Mouse (Mus musculus): ENCODE data around the gene Lgi1. TPM values are rescaled to one million over a fixed set of nuclear protein-coding genes. Genes with fewer than 3 reads are reported as not detected.

Gene Lgi1
- polyA plus RNA-seq, 1 experiment from 2014 or later, result 2.2 TPM

GRCm38 (mm10) chr19:38242314-38242852 lies 22.0 kb upstream of the Lgi1 start:
- DNase-seq (ENCODE audit: low spot score), result no peak
- Histone ChIP-seq H3K4me1 (replicated peaks) (peaks cover 23% of the 10 kb centered on the region), H3K36me3 (no peaks in the 10 kb centered on the region), H3K9me3 (no peaks in the 10 kb centered on the region), H3K27me3 (ENCODE audit: insufficient read depth, poor library complexity, severe bottlenecking) (no peaks in the 10 kb centered on the region), H3K27ac (no peak overlapping the region), H3K4me3 (no peak overlapping the region)
- WGBS, result 90% methylated on average over 8 of the region's 8 CpGs

- peaks cover 10% of the 10 kb centered on the region; the same call in 1 of the 2 replicates for H3K4me1 ChIP-seq (replicated peaks)
- no peaks in the 10 kb centered on the region for H3K27me3 ChIP-seq (ENCODE audit: insufficient read depth, poor library complexity, severe bottlenecking)
- no peaks in the 10 kb centered on the region for H3K9me3 ChIP-seq
- no peak overlapping the region for H3K27ac ChIP-seq
- DNase-seq (ENCODE audit: low spot score), result no peak
- no peaks in the 10 kb centered on the region for H3K36me3 ChIP-seq
- no peak overlapping the region for H3K4me3 ChIP-seq
- WGBS, result 77% methylated on average over 8 of the region's 8 CpGs
Observed at GRCm38 (mm10) chr19:38244748-38245147, 19.6 kb upstream of the Lgi1 start.

DNA sequence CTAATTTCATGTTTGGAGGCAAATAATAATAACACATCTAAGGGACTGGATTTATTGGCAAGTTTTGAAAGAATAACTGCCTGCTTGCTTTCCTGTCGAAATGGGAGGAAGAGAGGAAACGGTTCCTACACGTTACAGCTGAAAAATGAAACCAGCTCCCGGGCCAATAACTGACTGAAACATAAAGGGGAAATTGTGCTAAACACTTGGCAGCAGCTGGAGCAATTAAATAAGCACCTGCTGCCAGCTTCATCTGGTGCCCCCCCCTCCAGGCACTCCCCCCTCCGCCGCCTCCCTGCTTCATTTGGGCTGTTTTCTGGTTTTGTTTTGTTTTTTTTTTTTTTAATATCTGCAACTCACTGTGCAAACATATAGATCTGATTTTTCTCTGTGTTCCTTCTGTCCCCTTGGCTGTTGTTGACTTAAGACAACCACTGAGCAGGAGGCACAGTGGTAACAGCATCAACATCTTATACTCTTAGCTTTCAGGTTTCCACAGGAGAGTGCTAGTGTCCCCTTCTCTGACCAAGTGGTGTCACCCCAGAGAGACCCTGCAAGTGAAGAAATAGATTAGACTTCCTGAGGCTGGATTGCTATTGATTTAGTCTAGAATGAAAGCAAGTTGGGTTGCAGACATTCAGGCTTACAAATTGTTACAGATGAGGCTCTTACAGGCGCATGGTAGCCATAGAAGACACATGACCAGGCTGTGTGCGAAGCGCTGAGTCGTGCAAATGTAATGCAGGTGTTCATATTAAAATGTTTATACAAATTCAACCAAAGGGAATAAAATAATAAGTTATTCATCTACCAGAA lies 18.8 kb upstream of the Lgi1 start:
- peaks cover 10% of the 10 kb centered on the region; the same call in 1 of the 2 replicates for H3K4me1 ChIP-seq (replicated peaks)
- H3K27ac ChIP-seq, result no peak overlapping the region
- no peaks in the 10 kb centered on the region for H3K36me3 ChIP-seq
- H3K4me3 ChIP-seq, result no peak overlapping the region
- H3K9me3 ChIP-seq, result no peaks in the 10 kb centered on the region
- no peaks in the 10 kb centered on the region for H3K27me3 ChIP-seq (ENCODE audit: insufficient read depth, poor library complexity, severe bottlenecking)
- no peak for DNase-seq (ENCODE audit: low spot score)
- 79% methylated on average over 10 of the region's 10 CpGs for WGBS

DNA sequence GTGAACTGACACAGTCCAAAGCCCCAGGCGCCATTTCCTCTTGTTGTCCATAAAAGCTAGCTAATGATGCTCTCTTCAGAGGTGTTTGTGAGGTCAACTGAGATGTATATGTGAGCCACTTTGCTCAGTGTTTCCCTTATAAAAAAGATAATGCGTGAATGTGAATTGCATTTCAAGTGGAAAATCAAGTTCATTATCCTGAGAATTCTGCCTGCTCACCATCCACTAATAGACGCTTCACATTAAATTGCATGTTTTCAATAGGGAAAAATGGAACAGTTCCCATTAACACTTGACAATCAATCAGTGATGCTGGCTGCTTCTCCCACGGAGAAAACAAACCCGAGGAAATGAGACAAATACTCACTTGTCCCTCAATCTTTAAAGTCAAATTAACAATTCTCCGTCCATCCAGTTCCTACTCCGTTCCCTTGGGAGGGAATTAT lies 18.1 kb upstream of the Lgi1 start:
- H3K4me3 ChIP-seq, result no peak overlapping the region
- no peaks in the 10 kb centered on the region for H3K36me3 ChIP-seq
- H3K27me3 ChIP-seq (ENCODE audit: insufficient read depth, poor library complexity, severe bottlenecking), result no peaks in the 10 kb centered on the region
- DNase-seq (ENCODE audit: low spot score), result no peak
- peaks cover 14% of the 10 kb centered on the region; the same call in 1 of the 2 replicates for H3K4me1 ChIP-seq (replicated peaks)
- no peaks in the 10 kb centered on the region for H3K9me3 ChIP-seq
- 79% methylated on average over 7 of the region's 7 CpGs for WGBS
- no peak overlapping the region for H3K27ac ChIP-seq

GRCm38 (mm10) chr19:38249627-38250026 lies 14.7 kb upstream of the Lgi1 start:
- no peak for DNase-seq (ENCODE audit: low spot score)
- Histone ChIP-seq H3K4me1 (replicated peaks) (peaks cover 20% of the 10 kb centered on the region; the same call in 1 of the 2 replicates), H3K4me3 (no peak overlapping the region), H3K9me3 (no peaks in the 10 kb centered on the region), H3K27me3 (ENCODE audit: insufficient read depth, poor library complexity, severe bottlenecking) (no peaks in the 10 kb centered on the region), H3K27ac (no peak overlapping the region), H3K36me3 (no peaks in the 10 kb centered on the region)
- 85% methylated on average over 8 of the region's 8 CpGs for whole genome bisulfite sequencing

DNA sequence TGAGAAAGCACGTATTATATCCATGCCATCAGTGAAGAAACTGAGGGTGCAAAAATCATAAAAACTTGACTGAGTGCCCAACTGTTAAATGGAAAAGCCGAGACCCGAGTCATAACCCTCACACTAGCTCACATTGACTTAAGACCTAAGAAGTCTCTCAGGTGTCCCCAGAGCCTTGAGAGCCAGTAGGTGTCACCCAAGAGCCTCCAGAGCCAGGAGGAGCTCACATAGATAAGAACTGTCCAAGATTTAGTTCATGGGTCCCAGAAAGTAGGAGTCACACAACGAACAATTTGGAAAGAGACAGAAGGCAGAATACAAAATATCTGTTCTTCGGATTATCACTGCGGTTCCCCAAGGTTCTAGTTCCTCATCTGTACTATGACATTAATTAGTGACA lies 10.5 kb upstream of the Lgi1 start:
- peaks cover 10% of the 10 kb centered on the region; the same call in 1 of the 2 replicates for H3K4me1 ChIP-seq (replicated peaks)
- H3K27me3 ChIP-seq (ENCODE audit: insufficient read depth, poor library complexity, severe bottlenecking), result no peaks in the 10 kb centered on the region
- no peak overlapping the region for H3K4me3 ChIP-seq
- no peaks in the 10 kb centered on the region for H3K36me3 ChIP-seq
- WGBS, result 67% methylated on average over 6 of the region's 6 CpGs
- peak; percentile 36 for DNase-seq (ENCODE audit: low spot score)
- no peaks in the 10 kb centered on the region for H3K9me3 ChIP-seq
- H3K27ac ChIP-seq, result no peak overlapping the region

DNA sequence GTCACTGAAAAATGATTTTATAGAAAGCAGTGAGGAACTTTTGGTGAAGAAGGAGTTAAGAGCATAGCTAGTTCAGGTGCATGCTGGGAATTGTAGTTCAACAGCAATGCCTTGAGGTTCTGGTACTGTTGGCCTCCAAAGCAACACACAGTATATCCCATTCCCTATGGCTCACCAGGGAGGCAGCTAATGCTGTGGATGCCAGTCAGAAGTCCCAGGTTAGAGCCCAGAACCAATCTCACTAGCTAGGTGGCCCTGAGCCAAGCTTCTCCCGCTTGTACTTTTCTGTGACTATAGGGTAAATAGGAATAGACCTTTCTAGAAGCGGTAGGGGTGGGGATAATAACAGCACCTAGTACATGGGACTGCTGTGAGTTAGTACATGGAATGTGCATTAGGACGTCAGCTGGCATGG lies 5.7 kb upstream of the Lgi1 start:
- peaks cover 7% of the 10 kb centered on the region; the same call in 1 of the 2 replicates for H3K4me1 ChIP-seq (replicated peaks)
- no peak for DNase-seq (ENCODE audit: low spot score)
- no peaks in the 10 kb centered on the region for H3K36me3 ChIP-seq
- H3K27me3 ChIP-seq (ENCODE audit: insufficient read depth, poor library complexity, severe bottlenecking), result peaks cover 6% of the 10 kb centered on the region
- 87% methylated on average over 3 of the region's 3 CpGs for WGBS
- H3K4me3 ChIP-seq, result no peak overlapping the region
- no peak overlapping the region for H3K27ac ChIP-seq
- no peaks in the 10 kb centered on the region for H3K9me3 ChIP-seq

GRCm38 (mm10) chr19:38259436-38259835 lies 4.9 kb upstream of the Lgi1 start:
- Histone ChIP-seq H3K9me3 (no peaks in the 10 kb centered on the region), H3K4me3 (no peak overlapping the region), H3K36me3 (no peaks in the 10 kb centered on the region), H3K27ac (no peak overlapping the region), H3K27me3 (ENCODE audit: insufficient read depth, poor library complexity, severe bottlenecking) (peaks cover 11% of the 10 kb centered on the region), H3K4me1 (replicated peaks) (peaks cover 9% of the 10 kb centered on the region; the same call in 1 of the 2 replicates)
- WGBS, result 78% methylated on average over 3 of the region's 3 CpGs
- DNase-seq (ENCODE audit: low spot score), result no peak

GRCm38 (mm10) chr19:38260346-38260745 lies 4.0 kb upstream of the Lgi1 start:
- 71% methylated on average over 4 of the region's 4 CpGs for WGBS
- H3K27ac ChIP-seq, result no peak overlapping the region
- DNase-seq (ENCODE audit: low spot score), result no peak

DNA sequence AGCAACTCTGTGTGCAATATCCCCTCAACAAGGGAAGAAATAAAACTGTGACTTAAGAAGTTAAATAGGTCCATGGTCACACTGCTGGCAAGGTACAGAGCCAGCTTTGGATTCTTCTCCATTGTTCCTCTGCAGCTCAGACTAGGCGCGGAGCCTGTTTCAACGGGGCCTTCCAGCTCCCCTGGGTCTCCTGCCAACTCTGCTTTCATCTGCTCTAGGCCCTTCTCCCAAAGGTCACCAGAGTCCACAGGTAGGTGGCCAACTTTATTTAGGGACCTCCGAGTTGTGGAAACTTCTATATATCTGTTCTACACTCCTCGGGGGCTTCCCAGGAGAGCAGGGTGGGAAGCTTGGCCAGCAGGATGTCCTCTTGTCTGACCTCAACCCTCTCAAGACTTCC lies 3.0 kb upstream of the Lgi1 start:
- H3K9me3 ChIP-seq, result no peaks in the 10 kb centered on the region
- peaks cover 17% of the 10 kb centered on the region; the same call in 1 of the 2 replicates for H3K4me1 ChIP-seq (replicated peaks)
- H3K4me3 ChIP-seq, result no peak overlapping the region
- WGBS, result 81% methylated on average over 5 of the region's 5 CpGs
- H3K27me3 ChIP-seq (ENCODE audit: insufficient read depth, poor library complexity, severe bottlenecking), result peaks cover 18% of the 10 kb centered on the region
- H3K36me3 ChIP-seq, result no peaks in the 10 kb centered on the region
- no peak overlapping the region for H3K27ac ChIP-seq
- DNase-seq (ENCODE audit: low spot score), result no peak

More at GRCm38 (mm10) chr19:38260346-38260745, 4.0 kb upstream of the Lgi1 start:
- Histone ChIP-seq H3K4me3 (no peak overlapping the region), H3K9me3 (no peaks in the 10 kb centered on the region), H3K27me3 (ENCODE audit: insufficient read depth, poor library complexity, severe bottlenecking) (peaks cover 17% of the 10 kb centered on the region), H3K4me1 (replicated peaks) (peaks cover 17% of the 10 kb centered on the region; the same call in 1 of the 2 replicates), H3K36me3 (no peaks in the 10 kb centered on the region)

DNA sequence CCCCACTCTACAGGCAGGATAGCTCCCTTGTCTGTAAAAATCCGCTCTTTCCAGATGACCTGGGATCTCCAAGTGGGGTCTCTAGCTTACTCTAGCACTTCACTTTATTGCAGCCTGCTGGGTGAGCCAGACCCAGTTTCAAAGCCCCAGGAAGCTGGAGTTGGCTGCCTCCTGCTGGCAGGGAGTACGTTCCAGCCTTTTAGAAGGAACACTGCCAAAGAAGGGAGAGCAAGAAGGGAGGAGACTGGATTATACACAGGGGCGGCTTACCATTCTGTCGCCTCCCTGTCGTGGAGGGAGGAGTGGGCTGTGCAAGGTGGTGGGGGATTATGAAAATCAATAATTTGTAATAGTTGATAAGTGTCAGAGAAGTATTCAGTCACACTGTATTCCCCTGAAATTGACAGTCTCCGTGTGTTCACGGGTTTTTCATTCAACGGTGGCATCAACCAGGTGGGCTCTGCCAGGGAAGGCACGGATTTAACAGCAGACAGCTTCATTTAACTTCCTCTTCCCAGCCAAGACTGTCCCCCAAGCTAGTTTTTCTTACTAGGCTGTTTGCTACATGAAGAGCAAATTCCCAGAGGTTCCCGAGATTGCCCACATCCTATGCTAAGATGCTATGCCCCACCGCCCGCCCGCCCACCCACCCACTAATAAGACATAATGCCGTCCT lies 369 bp upstream of the Lgi1 start:
- DNase-seq (ENCODE audit: low spot score), result no peak
- 21% methylated on average over 14 of the region's 14 CpGs for WGBS
- peaks cover 18% of the 10 kb centered on the region for H3K27me3 ChIP-seq (ENCODE audit: insufficient read depth, poor library complexity, severe bottlenecking)
- no peaks in the 10 kb centered on the region for H3K9me3 ChIP-seq
- H3K4me3 ChIP-seq, result peak overlapping the region; percentile 32
- no peak overlapping the region for H3K27ac ChIP-seq
- H3K4me1 ChIP-seq (replicated peaks), result peaks cover 17% of the 10 kb centered on the region; the same call in 1 of the 2 replicates
- no peaks in the 10 kb centered on the region for H3K36me3 ChIP-seq

DNA sequence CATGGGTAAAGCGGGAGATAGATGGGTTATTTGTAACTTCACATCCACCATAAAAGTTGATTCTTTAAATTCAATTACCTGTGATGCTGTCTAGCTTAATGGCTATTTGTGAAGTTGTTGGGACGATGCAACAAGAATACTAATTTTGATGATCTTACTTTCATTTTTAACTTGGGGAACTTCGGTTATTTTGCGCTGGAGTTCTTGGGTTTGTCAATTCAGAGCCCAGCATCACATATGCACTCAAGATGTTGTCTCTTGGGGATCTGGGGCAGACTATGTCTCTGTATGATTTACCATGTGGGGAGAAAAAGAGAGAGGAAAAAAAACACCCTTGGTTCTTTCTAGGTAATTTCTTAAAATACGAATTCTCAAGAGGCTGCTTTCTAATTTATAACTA lies 1.4 kb downstream of the Lgi1 start:
- Histone ChIP-seq H3K4me1 (replicated peaks) (peaks cover 17% of the 10 kb centered on the region; the same call in 1 of the 2 replicates), H3K27me3 (ENCODE audit: insufficient read depth, poor library complexity, severe bottlenecking) (peaks cover 18% of the 10 kb centered on the region), H3K36me3 (no peaks in the 10 kb centered on the region), H3K27ac (no peak overlapping the region), H3K9me3 (no peaks in the 10 kb centered on the region), H3K4me3 (no peak overlapping the region)
- no peak for DNase-seq (ENCODE audit: low spot score)
- WGBS, result 84% methylated on average over 5 of the region's 5 CpGs

DNA sequence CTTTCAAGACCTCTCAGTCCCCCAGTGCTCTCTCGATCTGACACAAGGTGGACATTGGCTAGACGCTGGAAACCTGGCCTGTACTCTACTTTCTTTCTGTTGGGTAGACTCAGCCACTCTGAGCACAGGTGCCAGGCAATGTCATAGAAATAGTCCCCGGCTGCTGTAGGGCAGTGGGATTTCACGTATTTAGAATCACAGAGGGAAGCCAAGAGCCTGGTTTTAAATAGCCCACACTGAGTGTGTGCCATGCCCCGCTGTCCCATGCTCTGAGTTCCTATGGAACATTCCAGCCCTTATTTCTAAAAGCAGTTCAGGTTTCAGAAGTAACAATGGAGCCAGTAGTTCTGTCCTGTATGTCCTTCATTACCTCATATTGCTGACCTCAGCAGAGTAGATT lies 3.1 kb downstream of the Lgi1 start:
- Histone ChIP-seq H3K4me3 (no peak overlapping the region), H3K4me1 (replicated peaks) (peaks cover 17% of the 10 kb centered on the region; the same call in 1 of the 2 replicates), H3K27ac (no peak overlapping the region), H3K9me3 (no peaks in the 10 kb centered on the region), H3K36me3 (no peaks in the 10 kb centered on the region), H3K27me3 (ENCODE audit: insufficient read depth, poor library complexity, severe bottlenecking) (peaks cover 18% of the 10 kb centered on the region)
- no peak for DNase-seq (ENCODE audit: low spot score)
- WGBS, result 86% methylated on average over 5 of the region's 5 CpGs
